Mouse (Mus musculus) lung, postnatal 36 days (tissue): Measurements from ENCODE around the gene Gm29735.
A peak's percentile ranks its signal among the peaks of the same experiment; 100 is the strongest.

Source experiments
- DNase-seq: peaks from one replicate; pipeline ENCODE4 v3.0.0; 2022; ENCODE audit warnings: mixed read lengths

Gene Gm29735

GRCm38 (mm10) chr7:142119632-142120031 lies 37.3 kb downstream of the Gm29735 start:
- DNase-seq: peak; percentile 8
